Mouse (Mus musculus) G1E (cell line): ENCODE data around the gene Thsd4. TPM values are rescaled to one million over a fixed set of nuclear protein-coding genes. Genes with fewer than 3 reads are reported as not detected.

Experiments used
- ATAC-seq: 2 replicates; pipeline ENCODE4 v1.8.0; 2016; ENCODE audit warnings: mild to moderate bottlenecking; ENCODE audit not compliant: insufficient number of reproducible peaks, poor library complexity, low FRiP score, severe bottlenecking; ENCODE audit errors: extremely low read depth
- DNase-seq: peaks from one replicate; pipeline ENCODE4 v3.0.0; 2012; ENCODE audit warnings: low spot score
- H3K27me3 ChIP-seq: 2 replicates; pipeline ENCODE4 v1.6.1; 2012; ENCODE audit warnings: mild to moderate bottlenecking, low read length, inconsistent platforms; ENCODE audit not compliant: insufficient read depth
- H3K36me3 ChIP-seq: replicated peaks from 2 replicates; pipeline ENCODE3; 2012; ENCODE audit warnings: mild to moderate bottlenecking, inconsistent platforms
- H3K4me1 ChIP-seq: 2 replicates; pipeline ENCODE4 v1.6.1; 2012; ENCODE audit warnings: low read depth, low read length, inconsistent platforms, mixed read lengths; ENCODE audit not compliant: insufficient read depth
- H3K4me3 ChIP-seq: 2 replicates; pipeline ENCODE4 v1.5.1; 2012; ENCODE audit warnings: low read depth, mild to moderate bottlenecking, inconsistent platforms, low read length, moderate library complexity, mixed read lengths
- H3K9me3 ChIP-seq: replicated peaks from 2 replicates; pipeline ENCODE4 v1.6.1; 2012; ENCODE audit warnings: inconsistent platforms
- CTCF ChIP-seq: IDR thresholded peaks from 2 replicates; pipeline ENCODE4 v1.5.1; 2012; ENCODE audit warnings: low read depth, low read length, inconsistent platforms, mixed read lengths
- GATA1 ChIP-seq: IDR thresholded peaks from 2 replicates; pipeline ENCODE4 v1.6.1; 2012; ENCODE audit warnings: borderline replicate concordance, low read length, inconsistent platforms, mixed read lengths
- GATA2 ChIP-seq: IDR thresholded peaks from 2 replicates; pipeline ENCODE4 v1.6.1; 2012; ENCODE audit warnings: low read depth, low read length, inconsistent platforms, borderline replicate concordance
- POLR2AphosphoS5 ChIP-seq: IDR thresholded peaks from 2 replicates; pipeline ENCODE4 v1.6.1; 2012; ENCODE audit warnings: low read depth, low read length, inconsistent platforms; ENCODE audit not compliant: insufficient replicate concordance
- TAL1 ChIP-seq: conservative IDR thresholded peaks from 2 replicates; pipeline ENCODE4 v1.6.1; 2012; ENCODE audit warnings: low read depth, low read length, inconsistent platforms, mixed read lengths
- polyA plus RNA-seq: library from polyadenylated mRNA; stranded (reverse); fragments of >175 nt; gene quantifications from 2 replicates; pipeline ENCODE4 v1.2.3, GENCODE M21; 2012
- total RNA-seq, 2 experiments: library from RNA; stranded (forward) in 1 of 2; stranded (reverse) in 1 of 2; fragments of 200-1000 nt in 1 of 2; fragments of >200 nt in 1 of 2; fragmentation: Nextera tagmentation in 1 of 2; gene quantifications; 2 replicates each; pipeline ENCODE4 v1.2.3; 2014 to 2017

Thsd4 gene
- total and polyA plus RNA-seq, 3 experiments, result 1.8 to 2.8 (median 2.4) TPM

DNA sequence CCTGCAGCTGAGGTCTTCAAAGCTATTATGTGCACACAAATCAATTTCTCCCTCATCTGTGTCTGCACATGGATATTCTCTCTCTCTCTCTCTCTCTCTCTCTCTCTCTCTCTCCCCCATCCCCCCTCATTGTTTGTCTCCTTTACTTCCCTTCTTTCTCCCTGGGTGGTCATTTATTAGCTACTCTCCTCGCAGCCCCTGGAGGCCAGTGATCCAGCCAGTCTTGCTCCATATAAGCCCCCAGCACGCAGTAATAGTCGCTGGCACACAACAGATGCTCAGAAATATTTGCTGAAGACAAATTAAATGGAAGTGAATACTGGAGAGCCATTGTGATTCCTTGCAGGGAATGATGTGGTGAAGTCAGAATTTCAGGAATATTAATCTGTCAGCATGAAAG is 2.2 kb downstream of the Thsd4 start:
- peaks cover 48% of the 10 kb centered on the region for H3K27me3 ChIP-seq
- no peaks in the 10 kb centered on the region for H3K36me3 ChIP-seq
- DNase-seq, result no peak
- H3K4me1 ChIP-seq, result peaks cover 18% of the 10 kb centered on the region
- no peak overlapping the region for H3K4me3 ChIP-seq
- TF ChIP-seq GATA2 (no peak), TAL1 (no peak), GATA1 (no peak), POLR2AphosphoS5 (no peak), CTCF (no peak)
- H3K9me3 ChIP-seq, result no peaks in the 10 kb centered on the region
- ATAC-seq, result no peak

DNA sequence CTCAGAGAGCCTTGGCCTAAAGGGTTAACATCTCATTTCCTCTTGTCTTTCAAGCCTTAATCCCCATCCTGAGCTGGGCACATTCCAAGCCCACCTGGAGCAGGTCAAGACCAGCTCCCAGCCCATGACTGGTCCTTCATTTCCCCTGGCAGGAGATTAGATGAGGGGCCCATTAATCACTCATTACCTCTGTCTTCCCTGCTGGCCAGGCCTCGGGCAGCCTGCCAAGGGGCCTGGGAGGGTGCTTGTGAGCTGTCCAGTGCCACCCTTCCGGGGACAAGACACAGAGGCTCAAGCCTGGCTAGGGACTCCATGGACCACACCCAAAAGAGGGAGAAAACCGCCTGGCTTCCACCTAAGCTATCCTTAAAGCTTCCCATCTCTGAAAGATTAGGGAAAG is 3.6 kb downstream of the Thsd4 start:
- peaks cover 17% of the 10 kb centered on the region for H3K4me1 ChIP-seq
- ATAC-seq (no peak), DNase-seq (no peak)
- H3K36me3 ChIP-seq, result no peaks in the 10 kb centered on the region
- TF ChIP-seq POLR2AphosphoS5 (no peak), CTCF (no peak), GATA2 (no peak), TAL1 (no peak), GATA1 (no peak)
- peaks cover 54% of the 10 kb centered on the region for H3K27me3 ChIP-seq
- no peaks in the 10 kb centered on the region for H3K9me3 ChIP-seq
- no peak overlapping the region for H3K4me3 ChIP-seq

DNA sequence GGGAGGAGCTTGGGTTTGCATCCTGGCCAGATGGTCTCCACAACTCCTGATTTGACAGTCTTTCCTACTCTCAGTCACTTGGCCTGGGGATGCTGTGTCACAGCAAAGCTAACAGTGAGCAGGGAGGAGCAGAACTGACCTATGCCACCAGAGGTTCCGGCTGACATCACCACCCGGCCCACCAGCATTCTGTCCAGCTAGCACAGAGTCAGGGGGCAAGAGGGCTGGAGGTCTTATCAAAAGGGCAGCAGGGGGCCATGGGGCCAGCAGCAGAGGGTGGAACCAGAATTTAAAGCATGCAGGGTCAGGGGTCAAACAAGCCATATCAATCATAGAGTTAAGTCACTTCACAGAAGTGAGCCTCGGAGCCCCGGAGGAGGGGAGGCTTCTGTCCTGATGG is 4.7 kb downstream of the Thsd4 start:
- H3K4me3 ChIP-seq, result no peak overlapping the region
- H3K27me3 ChIP-seq, result peaks cover 49% of the 10 kb centered on the region
- H3K9me3 ChIP-seq, result no peaks in the 10 kb centered on the region
- DNase-seq, result no peak
- TF ChIP-seq CTCF, result no peak
- TF ChIP-seq TAL1, result no peak
- no peak for TF ChIP-seq POLR2AphosphoS5
- TF ChIP-seq GATA2, result no peak
- TF ChIP-seq GATA1, result no peak
- peaks cover 11% of the 10 kb centered on the region for H3K4me1 ChIP-seq
- no peak for ATAC-seq
- no peaks in the 10 kb centered on the region for H3K36me3 ChIP-seq

DNA sequence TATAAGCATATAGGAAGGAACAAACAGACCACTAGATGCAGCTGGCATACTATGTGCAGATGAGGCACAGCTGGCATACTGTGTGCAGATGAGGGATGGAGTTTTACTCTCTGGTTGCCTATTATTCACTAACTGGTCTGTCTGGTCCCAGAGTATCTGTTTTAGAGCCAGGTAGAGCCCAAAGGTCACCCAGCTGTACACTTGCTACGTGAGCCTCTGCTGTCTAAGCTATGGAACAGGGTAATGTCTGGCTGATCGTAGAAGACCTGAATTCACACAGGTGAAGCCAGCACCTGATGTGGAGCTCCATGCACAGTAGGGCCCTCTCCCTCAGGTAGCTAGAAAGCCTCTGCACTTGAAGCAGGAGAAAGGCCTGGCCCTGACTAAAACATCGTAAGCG is 5.5 kb downstream of the Thsd4 start:
- H3K9me3 ChIP-seq, result no peaks in the 10 kb centered on the region
- H3K27me3 ChIP-seq, result peaks cover 42% of the 10 kb centered on the region
- peaks cover 4% of the 10 kb centered on the region; the same call in 1 of the 2 replicates for H3K4me1 ChIP-seq
- no peak overlapping the region for H3K4me3 ChIP-seq
- TF ChIP-seq GATA1 (no peak), CTCF (no peak), GATA2 (no peak), TAL1 (no peak), POLR2AphosphoS5 (no peak)
- H3K36me3 ChIP-seq, result no peaks in the 10 kb centered on the region
- DNase-seq (no peak), ATAC-seq (no peak)

DNA sequence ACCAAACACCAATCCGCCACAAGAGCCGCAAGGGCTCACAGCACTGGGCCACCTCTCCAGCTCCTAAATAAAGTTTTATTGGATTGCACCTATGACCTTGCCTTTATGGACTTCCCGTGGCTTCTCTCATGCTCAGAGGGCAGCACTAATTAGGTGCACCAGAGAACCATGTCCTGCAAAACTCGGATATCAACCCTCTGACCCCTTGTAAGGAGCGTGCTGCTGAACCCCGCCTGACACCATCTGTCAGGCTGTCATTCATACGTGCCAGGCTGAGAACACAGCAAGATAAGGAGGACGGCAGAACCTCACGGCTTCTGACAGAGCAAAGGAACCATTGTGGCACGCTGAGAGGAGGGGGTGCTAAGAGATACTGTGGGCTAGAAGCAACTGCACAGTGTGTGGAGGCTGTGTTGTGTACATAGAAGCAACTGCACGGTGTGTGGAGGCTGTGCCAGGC is 8.5 kb downstream of the Thsd4 start:
- no peak for ATAC-seq
- DNase-seq, result no peak
- Histone ChIP-seq H3K4me3 (no peak overlapping the region), H3K27me3 (peaks cover 26% of the 10 kb centered on the region), H3K36me3 (no peaks in the 10 kb centered on the region), H3K4me1 (no peaks in the 10 kb centered on the region), H3K9me3 (no peaks in the 10 kb centered on the region)
- no peak for TF ChIP-seq CTCF
- TF ChIP-seq TAL1, result no peak
- no peak for TF ChIP-seq GATA1
- TF ChIP-seq GATA2, result no peak
- TF ChIP-seq POLR2AphosphoS5, result no peak

DNA sequence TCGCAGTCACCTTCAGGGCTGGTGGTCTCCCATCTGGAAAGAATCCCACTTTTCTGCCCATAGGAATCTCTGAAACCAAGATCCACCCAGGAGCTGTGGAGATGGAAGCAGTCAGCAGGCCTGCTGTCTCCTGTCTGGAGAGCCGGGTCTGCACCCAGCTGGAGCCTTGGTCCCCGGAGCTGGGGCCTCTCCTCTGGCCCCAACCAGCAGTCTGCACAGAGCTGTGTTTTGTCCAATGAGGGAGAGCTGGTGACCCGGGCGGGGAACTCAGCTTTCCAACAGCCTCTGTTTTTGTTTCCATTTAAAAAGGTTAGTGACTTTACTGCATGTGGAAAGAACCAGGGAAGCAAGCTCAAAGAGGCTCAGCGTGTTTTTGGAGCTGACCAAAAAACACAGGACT is 11.0 kb downstream of the Thsd4 start:
- no peaks in the 10 kb centered on the region for H3K36me3 ChIP-seq
- no peaks in the 10 kb centered on the region for H3K9me3 ChIP-seq
- ATAC-seq (no peak), DNase-seq (no peak)
- TF ChIP-seq GATA1 (no peak), POLR2AphosphoS5 (no peak), TAL1 (no peak), CTCF (no peak), GATA2 (no peak)
- H3K27me3 ChIP-seq, result peaks cover 26% of the 10 kb centered on the region
- H3K4me3 ChIP-seq, result no peak overlapping the region
- H3K4me1 ChIP-seq, result no peaks in the 10 kb centered on the region

DNA sequence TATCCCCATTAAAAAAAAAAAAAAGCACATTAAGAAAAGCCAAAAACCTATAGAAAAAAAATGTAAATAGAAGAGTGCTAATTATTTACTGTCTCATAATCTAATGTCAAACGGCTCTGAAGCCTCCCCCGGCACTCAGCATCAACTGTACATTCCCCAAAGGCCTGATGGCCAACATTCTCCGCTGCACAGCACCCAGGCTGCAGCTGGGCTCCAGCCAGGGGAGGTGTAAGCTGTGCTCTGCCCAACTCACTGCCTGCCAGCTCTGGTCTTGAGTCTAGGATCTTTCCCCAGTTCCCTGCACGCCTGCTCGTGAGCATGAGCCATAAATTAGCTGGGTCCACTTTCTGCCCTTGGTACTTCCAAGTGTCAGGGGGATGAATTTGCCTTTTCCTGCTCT is 15.7 kb downstream of the Thsd4 start:
- TF ChIP-seq GATA1 (no peak), CTCF (no peak), GATA2 (no peak), POLR2AphosphoS5 (no peak), TAL1 (no peak)
- no peaks in the 10 kb centered on the region for H3K9me3 ChIP-seq
- no peak for ATAC-seq
- no peak for DNase-seq
- no peaks in the 10 kb centered on the region for H3K4me1 ChIP-seq
- H3K4me3 ChIP-seq, result no peak overlapping the region
- H3K27me3 ChIP-seq, result peaks cover 50% of the 10 kb centered on the region
- no peaks in the 10 kb centered on the region for H3K36me3 ChIP-seq
